Mouse (Mus musculus) adrenal gland, adult (tissue): ENCODE measurements around the gene Asap2.

Source experiments
- DNase-seq, 2 experiments: peaks; one replicate each; pipeline ENCODE4 v3.0.0; 2022 to 2023; ENCODE audit warnings: low spot score in 1 of 2; ENCODE audit not compliant: inconsistent age in 2 of 2

Gene Asap2

DNA sequence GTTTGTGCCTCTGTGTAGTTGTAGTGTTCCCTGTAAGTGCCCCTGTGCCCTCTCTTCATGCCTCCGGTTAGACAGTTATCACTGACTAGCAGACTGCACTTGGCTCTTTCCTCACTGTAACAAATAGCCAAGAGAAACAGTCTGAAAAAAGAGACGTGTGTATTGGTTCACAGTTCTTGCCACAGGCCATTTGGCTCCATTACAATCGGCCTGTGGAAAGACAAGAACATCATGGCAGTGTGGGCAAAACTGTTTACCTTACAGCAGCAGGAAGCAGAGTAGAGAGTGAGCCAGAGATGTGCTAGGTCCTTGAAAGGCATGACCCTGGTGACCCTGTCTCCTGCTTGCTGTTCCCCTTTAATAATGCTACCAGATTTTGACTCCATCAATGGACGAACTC is 271.3 kb downstream of the Asap2 start:
- DNase-seq: no peak

DNA sequence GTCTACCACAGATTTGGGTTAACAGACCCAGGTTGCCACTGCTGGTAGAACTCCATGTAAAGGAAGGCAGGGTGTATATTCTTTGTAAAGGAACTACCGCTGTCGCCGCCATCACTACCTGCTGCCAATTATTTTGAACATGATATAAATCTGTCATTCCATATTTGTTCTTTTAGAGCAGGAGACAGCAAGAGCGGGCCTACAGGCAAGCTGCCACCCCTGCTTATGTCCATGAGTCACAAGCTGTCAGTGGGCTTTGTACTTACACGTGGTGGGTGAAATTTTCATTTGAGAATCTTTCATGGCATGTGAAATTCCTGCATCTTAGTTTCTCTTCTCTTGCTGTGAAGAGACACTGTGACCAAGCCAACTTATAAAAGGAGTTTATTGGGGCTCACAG is 273.0 kb downstream of the Asap2 start:
- no peak for DNase-seq

DNA sequence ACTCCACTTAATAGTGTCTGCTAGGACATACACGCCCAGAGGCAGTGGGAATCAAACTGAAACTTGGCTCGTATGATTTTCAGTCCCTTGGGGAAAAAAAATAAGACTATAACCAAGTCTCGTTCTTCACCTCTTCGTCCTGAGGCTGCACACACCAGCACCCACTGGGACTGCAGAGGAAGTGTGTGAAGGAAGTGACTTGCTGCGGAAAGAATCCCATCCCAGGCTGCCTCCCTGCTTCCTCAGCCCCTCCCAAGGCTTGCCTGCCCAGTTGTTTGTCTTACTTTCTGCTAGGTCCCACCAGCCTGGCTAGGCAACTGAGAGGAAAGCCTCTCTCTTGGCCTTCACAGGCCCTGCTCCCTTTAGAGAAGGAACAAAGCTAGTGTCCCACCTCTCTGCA is 274.0 kb downstream of the Asap2 start:
- DNase-seq: peak; percentile 51 to 70

DNA sequence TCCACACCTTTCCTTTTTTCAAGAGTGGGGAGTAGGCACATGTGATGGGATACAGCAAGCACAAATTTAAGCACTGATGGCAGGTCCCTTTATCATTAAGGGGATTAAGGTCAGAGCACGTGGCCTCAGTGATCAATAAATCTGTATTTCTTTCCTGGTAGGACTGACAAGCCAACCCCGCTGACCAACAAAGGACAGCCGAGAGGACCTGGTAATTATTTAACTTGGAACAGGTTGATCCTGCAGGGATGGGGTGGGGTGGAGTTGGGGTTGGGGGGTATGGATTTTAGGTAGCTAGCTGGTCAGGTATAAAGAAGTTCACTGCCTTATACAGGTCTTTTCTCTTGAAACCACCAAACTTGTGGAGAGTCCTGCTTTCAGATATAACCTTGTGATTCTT is 274.7 kb downstream of the Asap2 start:
- DNase-seq: no peak

DNA sequence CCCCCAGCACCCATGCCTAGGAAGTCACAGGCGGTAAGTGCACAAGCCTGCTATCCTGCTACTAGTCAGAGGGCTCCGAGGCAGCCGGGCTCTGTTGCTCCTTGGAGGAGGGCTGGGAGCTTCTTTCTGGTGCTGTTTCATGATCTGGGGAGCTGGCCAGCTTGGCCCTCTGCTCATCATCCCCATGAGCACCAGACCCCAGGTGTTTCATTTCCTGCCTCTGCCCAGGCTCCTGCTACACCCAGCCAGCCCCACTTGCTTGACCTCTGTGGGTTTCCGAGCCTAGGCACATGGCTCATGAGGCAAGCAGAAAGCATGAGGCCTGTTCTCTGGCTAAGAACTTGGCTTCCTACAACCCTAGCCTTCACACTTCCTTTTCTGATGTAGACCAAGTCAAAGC is 275.2 kb downstream of the Asap2 start:
- DNase-seq: no peak

DNA sequence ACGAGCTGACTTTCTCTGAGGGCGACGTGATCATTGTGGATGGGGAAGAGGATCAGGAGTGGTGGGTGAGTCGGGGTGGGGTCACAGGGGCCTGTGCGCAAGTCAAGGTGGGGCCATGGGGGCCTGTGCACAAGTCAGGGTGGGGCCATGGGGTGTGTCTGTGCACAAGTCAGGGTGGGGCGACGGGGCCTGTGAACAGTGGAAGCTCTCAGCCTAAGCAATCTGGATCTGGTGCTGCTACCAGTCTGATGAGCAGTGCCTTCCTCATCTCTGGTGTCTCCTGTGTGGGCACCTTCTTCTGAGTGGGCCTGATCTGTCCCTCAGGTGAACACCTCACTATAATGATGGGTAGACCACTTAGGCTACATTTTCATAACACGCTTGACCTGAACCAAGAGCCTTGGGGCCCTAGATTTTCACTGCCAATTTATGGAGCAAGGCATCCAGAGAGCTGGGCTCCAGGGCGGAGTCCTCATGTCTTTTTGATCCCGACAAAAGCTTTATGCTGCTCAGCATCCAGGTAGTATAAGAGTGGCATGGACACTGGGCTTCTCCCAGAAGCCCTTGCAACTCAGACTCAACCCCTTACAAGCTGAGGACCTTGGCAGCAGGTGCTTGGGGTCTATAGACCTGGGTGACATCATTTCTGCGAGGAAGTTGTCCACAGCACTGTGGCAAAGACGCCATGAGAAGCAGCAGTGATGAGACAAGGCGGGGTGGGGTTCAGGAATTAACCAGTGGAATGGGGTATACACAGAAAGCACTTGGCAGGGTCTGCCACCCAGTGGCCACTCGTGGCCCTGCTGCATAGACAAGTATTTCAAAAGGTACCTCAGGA is 275.9 kb downstream of the Asap2 start:
- DNase-seq: peak; percentile 55 to 86

DNA sequence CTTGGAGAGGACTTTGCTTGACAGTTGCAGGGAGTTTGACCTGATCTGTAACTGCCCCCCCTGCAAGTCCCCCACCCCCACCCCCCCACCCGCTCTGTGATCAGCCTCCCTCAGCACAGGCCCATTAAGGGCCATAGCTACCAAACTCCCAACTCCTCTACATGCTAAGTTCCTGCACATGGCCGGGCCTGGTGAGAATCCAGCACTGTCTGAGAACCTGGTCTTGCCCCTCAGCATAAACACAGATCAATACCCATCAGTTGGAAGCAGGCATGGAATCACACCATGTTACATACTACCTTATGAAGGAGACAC is 276.5 kb downstream of the Asap2 start:
- DNase-seq: no peak

DNA sequence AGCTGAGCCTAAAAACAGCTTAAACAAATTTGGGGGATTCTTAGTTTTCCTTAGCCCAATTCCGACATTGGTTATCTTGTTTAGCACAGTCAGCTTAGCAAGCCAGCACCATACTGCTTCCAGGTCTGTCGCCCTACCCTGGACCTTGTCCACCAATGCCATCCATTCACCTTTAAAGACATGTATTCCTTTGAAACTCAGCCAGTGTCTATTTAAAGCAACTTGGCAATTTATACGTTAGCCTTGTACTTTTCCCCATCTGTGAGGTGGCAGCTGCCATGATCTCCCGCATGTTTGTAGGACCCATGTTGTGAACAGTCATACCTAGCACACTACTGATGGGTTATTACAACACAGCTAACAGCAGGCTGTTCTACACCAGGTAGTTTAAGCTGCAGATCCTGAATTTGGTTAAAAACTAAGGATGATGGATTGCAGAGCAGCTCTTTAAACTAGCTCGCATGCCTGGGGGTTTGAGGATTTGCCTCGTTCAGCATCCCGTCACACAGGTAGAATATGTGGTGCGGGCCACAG is 277.9 kb downstream of the Asap2 start:
- DNase-seq: no peak

DNA sequence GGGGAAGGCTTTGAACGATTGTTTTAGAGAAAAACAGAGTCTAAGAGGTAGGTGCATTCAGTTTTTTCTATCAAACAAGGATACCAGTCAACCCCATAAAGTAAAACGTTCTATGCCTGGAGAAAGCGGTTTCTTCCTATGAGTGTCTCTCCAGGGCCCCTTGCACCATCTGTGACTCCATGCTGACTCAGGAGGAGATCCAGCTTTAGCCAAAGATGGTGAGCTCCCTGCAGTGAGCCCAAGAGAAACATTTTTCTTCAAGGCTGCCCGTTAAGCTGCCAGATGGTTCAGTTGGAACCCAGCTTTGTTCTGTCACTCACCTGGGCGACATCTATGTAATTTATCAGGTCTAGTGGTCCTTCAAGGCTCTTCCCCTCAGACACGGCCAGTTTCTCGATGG is 284.2 kb downstream of the Asap2 start:
- peak in 1 of 2 experiments; percentile 61 for DNase-seq

DNA sequence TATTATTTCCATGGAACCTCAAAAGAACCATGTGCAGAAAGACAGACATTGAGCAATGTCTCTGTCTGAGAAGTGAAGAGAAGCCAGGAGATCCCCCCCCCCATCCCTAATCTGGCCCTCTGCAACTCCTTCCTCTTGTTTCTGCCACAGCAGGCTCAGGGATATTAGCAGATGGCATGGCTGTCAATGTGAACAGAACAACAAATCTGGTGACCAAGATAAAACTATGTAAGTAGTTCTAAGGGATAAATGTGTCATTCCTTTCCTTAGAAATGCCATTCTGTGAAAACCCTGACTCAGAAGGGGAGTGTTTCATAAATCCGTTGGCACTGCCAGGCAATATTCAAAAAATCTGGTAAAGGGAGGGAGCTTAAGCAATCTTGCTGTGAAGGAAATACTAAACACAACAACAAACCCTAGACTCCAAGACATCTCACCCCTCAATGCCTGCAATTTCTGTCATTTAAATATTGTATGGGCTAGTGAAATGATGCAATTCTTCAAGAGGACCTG is 287.1 kb downstream of the Asap2 start:
- peak in 1 of 2 experiments; percentile 84 for DNase-seq

DNA sequence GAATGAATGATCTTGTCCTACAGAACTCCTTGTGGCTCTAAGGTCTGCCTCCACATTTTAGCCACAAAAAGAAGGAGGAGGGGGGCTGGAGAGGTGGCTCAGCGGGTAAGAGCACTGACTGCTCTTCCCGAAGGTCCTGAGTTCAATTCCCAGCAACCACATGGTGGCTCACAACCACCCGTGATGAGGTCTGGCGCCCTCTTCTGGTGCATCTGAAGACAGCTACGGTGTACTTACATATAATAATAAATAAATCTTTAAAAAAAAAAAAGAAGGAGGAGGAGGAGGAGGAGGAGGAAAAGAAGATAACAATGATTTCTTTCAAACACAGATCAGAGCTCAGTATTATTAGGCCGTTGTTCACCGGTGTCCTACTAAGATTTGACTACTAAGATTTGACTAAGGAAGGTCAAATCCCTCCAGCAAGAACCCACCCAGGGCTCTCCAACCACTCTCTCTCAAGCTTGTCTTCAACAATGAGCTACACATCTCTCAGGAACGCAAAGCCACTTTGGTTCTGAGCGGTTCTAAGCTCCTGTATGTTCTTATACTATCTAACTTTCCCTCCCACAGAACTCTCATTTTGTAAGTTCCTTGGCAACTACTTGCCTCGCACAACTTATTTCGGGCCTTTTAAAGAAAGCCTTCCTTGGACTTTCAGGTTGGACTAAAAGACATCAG is 294.6 kb downstream of the Asap2 start, which contains the start of gene Cpsf3:
Gene Cpsf3, plus strand, starts transcription at position 631 of the 681 bp plus-strand sequence.
- no peak for DNase-seq

DNA sequence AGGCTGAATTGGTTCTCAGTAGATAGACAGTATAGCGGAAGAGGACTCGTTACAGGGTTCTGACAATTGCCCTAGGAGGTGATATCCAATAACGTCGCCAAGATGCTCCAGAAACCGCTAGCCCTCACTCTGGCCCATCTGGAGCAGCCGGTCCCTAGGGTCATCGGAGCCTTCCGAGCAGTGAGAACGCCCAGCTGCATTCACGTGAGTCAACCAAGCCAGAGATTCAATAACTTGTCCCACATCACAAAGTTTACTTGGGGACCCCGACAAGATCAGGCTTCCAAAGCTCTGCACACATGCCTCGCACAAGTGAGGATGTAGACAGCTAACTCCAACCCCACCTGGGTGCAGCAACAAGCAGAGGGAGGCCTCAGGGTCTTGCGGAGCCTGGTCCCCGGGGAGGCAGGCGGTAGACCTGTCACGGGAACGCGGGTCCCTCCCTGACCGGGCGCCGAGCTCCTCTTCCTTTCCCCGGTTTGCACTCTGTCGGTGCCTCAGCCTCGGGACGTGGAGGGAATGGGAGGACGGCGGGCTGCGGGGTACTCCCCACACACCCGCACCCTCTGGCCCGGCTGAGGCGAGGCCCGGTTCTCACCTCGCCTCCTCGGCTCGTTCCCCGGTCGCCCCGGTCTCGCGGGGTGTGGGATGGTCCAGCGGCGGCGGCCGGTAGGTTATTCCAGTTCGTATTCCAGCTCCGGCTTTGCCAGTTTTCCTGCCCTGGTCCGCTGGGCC is 295.4 kb downstream of the Asap2 start:
- DNase-seq: no peak

DNA sequence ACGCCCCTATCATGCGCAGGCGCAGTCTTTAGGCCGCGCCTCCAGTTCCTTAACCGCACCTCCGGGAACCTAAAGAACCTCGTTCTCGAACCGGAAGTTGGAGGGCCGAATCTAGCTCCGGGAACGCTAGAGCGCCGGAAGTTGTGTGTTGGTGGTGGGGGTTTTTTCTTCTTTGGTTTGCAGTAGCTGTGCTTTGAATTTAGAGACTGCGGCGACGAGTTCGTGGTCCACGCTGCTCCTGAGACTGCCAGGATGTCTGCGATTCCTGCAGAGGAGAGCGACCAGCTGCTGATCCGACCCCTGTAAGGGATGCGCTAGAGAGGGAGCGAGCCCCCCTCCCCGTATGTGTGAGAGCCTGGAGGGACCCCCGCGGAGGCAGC is 296.0 kb downstream of the Asap2 start, which contains the start of gene Itgb1bp1:
Gene Itgb1bp1, minus strand, starts transcription at position 42 of the 380 bp plus-strand sequence.
- DNase-seq: peak; percentile 99 to 100

DNA sequence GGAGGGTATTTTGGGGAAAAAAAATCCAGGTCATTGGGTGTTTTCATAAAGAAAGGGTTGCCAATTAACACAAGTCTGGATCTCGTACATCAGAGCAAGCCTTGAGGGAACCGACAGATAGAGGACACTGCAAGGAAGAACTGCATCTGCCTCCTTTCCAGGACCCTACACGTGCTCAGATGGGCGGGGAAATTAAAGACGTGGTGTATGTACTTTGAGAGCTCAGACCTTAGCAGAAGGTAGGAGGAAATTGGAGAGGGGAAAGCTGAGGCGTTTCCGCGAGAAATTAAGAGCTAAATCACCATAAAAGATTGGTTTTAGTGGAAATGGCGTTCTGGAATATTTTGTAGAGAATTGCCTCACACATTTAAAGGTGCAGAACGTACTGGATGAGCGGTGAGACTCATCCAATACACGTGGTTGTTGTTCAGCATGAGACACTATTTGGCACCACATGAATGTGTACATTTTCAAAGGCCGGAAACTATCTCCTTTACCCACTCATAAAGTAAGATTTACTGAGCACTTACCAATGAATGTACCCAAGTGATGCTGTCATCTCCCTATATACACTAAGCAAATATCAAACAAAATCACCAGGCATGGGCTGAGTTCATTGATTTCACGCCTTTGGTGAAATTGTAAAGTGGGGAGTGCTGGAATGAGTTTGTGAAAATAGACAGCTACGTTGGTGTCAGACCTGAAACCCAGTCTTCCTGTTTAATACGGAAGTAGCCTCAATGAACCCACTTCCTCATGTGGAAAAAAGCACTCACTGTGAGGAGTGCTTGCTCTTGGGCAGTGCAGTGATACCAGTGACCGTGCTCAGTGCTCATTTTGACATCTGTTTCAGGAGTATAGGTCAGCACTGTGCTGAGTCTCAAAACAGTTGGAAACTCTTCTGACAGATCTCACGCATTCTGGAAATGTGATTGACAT is 296.7 kb downstream of the Asap2 start:
- DNase-seq: peak in 1 of 2 experiments; percentile 76

DNA sequence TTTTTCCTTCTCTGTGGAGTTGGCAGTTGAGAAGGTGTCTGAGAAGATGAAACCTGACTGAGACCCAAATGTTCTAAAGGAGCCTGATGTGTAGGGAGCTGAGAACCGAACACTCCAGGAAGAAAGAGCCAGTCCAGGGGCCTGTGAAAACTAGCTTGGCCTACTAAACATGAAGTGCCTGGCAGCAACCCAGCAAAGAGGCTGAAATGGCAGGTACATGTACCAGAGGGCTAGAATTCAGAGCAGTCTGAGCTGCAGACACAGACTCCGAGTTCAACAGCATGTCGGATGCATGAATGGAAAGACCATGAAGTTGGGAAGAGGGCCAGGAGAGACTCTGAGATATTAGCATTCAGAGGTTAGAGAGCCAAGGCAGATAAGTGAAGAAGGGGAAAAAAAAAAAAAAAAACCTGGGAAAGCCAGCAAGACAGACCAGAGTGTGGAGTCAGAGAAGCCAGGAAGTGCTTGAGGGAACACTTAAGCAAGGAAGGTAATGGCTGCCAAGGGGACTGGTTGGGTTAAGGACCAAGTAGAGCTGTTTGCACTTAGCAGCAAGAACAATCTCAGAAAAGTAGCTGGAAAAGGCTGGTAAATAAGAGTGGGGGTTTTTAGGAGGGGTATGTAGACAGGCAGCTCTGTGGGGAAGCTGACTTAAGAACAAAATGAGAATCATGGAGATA is 298.6 kb downstream of the Asap2 start:
- no peak for DNase-seq

DNA sequence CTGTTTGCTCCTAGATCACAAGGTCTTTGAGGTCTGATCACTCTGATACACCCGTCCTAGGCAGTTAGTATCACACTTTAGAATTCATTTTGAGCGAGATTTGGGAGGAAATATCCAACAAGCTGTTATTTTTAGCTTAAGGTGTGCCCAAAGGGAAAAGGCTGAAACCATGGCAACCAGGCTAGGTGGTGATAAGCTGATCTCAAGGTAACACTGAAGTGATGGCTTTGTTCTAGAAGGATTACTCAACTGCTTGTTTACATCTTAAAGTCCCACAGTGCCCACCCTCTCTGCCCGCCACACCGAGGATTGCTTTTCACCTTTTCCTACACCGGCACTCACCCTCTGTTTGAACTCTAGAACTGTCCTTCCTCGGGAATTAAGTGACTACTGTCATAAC is 299.4 kb downstream of the Asap2 start:
- DNase-seq: no peak

DNA sequence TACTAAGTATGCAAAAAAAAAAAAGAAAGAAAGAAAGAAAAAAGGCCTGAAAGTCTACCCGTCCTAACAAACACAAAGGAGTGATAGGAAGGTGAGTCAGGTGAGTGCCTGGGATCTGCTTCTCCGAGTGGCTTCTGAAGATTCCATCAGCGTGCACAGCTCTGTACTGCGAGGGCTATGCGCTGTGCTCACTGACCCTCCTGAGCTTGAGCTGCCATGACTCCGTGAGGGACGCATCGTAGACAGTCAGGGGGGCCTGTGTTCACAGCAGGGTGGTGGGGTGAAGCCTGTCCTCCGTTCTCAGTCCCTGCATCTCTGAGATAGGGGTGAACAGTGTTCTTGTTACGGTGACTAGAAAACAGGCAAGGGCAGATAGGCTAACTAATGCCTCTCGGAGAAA is 308.6 kb downstream of the Asap2 start:
- DNase-seq: no peak

DNA sequence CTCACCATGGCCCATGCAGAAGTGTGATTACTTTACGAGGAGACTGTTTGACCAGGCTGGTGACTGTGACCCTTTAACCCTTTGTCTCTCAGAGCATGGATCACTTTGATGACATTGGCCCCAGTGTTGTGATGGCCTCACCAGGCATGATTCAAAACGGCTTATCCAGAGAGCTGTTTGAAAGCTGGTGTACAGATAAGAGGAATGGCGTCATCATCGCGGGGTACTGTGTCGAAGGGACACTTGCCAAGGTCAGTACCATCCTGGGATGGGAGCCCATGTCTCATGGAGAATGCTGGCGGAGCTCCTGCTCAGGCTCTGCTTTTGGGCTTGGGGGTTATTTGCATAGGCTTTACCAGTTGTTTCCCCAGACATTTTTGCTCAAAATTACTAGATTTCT is 311.1 kb downstream of the Asap2 start:
- peak; percentile 79 to 87 for DNase-seq

DNA sequence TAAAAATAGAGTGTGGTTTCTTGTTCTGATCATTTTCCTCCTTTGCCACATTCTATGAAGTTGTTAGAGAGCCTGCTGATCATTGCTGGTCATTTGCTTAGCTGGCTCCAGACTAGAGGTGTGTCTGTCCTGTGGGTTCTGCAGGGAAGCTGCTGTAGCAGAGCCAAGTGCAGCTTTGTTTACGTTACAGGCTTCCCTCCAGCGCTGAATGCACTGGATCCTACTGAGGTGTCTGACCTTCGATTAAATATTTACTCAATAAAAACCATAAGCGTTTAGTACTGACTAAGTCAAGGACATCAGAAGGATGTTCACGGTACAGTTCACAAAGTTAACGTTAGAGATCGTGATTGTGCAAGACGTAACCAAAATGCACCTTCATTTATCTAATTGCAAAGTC is 311.7 kb downstream of the Asap2 start:
- DNase-seq: no peak

DNA sequence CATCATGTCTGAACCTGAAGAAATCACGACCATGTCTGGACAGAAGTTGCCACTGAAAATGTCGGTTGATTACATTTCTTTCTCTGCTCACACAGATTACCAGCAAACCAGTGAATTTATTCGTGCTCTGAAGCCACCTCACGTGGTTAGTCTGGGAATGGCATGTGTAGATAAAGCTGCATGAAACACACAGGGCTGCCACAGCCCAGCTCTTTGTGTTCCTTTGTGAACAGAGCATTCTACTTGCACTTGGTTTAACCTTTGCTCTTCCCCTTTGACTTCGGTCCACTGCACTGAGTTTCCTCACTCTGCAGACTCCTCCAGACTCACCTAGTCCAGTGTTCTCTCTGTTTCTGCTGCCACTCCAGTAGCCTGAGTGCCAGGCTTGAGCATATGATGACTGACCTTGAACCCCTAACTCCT is 312.1 kb downstream of the Asap2 start:
- peak in 1 of 2 experiments; percentile 42 for DNase-seq
